Mouse (Mus musculus): ENCODE data around the gene Prdm16.

- TF ChIP-seq FOSL1 (IDR thresholded peaks at IDR 0.05; ENCODE audit: insufficient read depth, low read length, poor library complexity, severe bottlenecking) (no peak), CTCF (IDR thresholded peaks at IDR 0.05; ENCODE audit: control insufficient read depth, insufficient read depth, insufficient read length) (no peak)
These were observed 154.0 kb downstream of the Prdm16 start for GRCm38 (mm10) chr4:154482695-154483094.

Measured in C2C12 (cell line).